Mouse (Mus musculus) c-Kit-positive CD71-negative TER-119-negative erythroid progenitor cells, embryonic 14.5 days (primary cell): ENCODE results near the gene Vkorc1.

Experiments
- DNase-seq: peaks from one replicate; pipeline ENCODE4 v3.0.0-alpha.2; 2013; ENCODE audit warnings: low read depth

Gene Vkorc1

GRCm38 (mm10) chr7:127876041-127876466 is 19.4 kb downstream of the Vkorc1 start, which contains the start of gene Zfp646:
Gene Zfp646 (plus strand): TSS chr7:127876221.
- peak; percentile 58 for DNase-seq

- peak; percentile 78 for DNase-seq
Observed at GRCm38 (mm10) chr7:127875627-127876001, 19.8 kb downstream of the Vkorc1 start.

GRCm38 (mm10) chr7:127874812-127875626 is 20.4 kb downstream of the Vkorc1 start:
- DNase-seq, result no peak

- no peak for DNase-seq
Observed at GRCm38 (mm10) chr7:127870136-127870821, 25.1 kb downstream of the Vkorc1 start.

GRCm38 (mm10) chr7:127869149-127869810 is 26.1 kb downstream of the Vkorc1 start:
- DNase-seq, result no peak

GRCm38 (mm10) chr7:127867641-127868040 is 27.8 kb downstream of the Vkorc1 start:
- no peak for DNase-seq

GRCm38 (mm10) chr7:127866434-127866833 is 29.0 kb downstream of the Vkorc1 start:
- DNase-seq, result no peak

GRCm38 (mm10) chr7:127858258-127858657 is 37.2 kb downstream of the Vkorc1 start:
- DNase-seq, result no peak

GRCm38 (mm10) chr7:127850906-127851305 is 44.5 kb downstream of the Vkorc1 start:
- no peak for DNase-seq

GRCm38 (mm10) chr7:127849973-127850875 is 45.2 kb downstream of the Vkorc1 start:
- DNase-seq, result no peak
